Mouse (Mus musculus): Measurements from ENCODE around the gene Mfng. TPM values are rescaled to one million over a fixed set of nuclear protein-coding genes. Genes with fewer than 3 reads are reported as not detected.

The Mfng gene
- total RNA-seq, 2 experiments from 2014 or later = 10.0 to 13.6 TPM

- no peak for ATAC-seq (replicated peaks; ENCODE audit: poor library complexity)
These were observed 12.2 kb downstream of the Mfng start for GRCm38 (mm10) chr15:78761112-78761511.

GRCm38 (mm10) chr15:78758132-78758531 is 15.1 kb downstream of the Mfng start:
- no peak for ATAC-seq (replicated peaks; ENCODE audit: poor library complexity)

GRCm38 (mm10) chr15:78755966-78756725 is 17.1 kb downstream of the Mfng start:
- ATAC-seq (replicated peaks; ENCODE audit: poor library complexity) = no peak

GRCm38 (mm10) chr15:78755226-78755625 is 18.0 kb downstream of the Mfng start:
- ATAC-seq (replicated peaks; ENCODE audit: poor library complexity) = no peak

GRCm38 (mm10) chr15:78754144-78754543 is 19.1 kb downstream of the Mfng start:
- ATAC-seq (replicated peaks; ENCODE audit: poor library complexity) = peak; percentile 77

GRCm38 (mm10) chr15:78752991-78753390 is 20.3 kb downstream of the Mfng start:
- no peak for ATAC-seq (replicated peaks; ENCODE audit: poor library complexity)

GRCm38 (mm10) chr15:78750608-78751350 is 22.5 kb downstream of the Mfng start:
- ATAC-seq (replicated peaks; ENCODE audit: poor library complexity) = no peak

- ATAC-seq (replicated peaks; ENCODE audit: poor library complexity) = 0 out of 2 replicates have a peak, but pooled peaks have one; percentile 26
These were observed 23.4 kb downstream of the Mfng start for GRCm38 (mm10) chr15:78749855-78750254.

- ATAC-seq (replicated peaks; ENCODE audit: poor library complexity) = peak; percentile 88
These were observed 29.1 kb downstream of the Mfng start for GRCm38 (mm10) chr15:78744206-78744605.

GRCm38 (mm10) chr15:78742831-78743230 is 30.4 kb downstream of the Mfng start:
- no peak for ATAC-seq (replicated peaks; ENCODE audit: poor library complexity)

GRCm38 (mm10) chr15:78740662-78741061 is 32.6 kb downstream of the Mfng start:
- peak; percentile 52 for ATAC-seq (replicated peaks; ENCODE audit: poor library complexity)

- ATAC-seq (replicated peaks; ENCODE audit: poor library complexity) = no peak
These were observed 36.1 kb downstream of the Mfng start for GRCm38 (mm10) chr15:78737146-78737545.

GRCm38 (mm10) chr15:78736681-78737100 is 36.6 kb downstream of the Mfng start:
- ATAC-seq (replicated peaks; ENCODE audit: poor library complexity) = no peak

GRCm38 (mm10) chr15:78736181-78736579 is 37.1 kb downstream of the Mfng start:
- no peak for ATAC-seq (replicated peaks; ENCODE audit: poor library complexity)

- ATAC-seq (replicated peaks; ENCODE audit: poor library complexity) = no peak
These were observed 37.7 kb downstream of the Mfng start for GRCm38 (mm10) chr15:78735431-78736180.

- peak; percentile 52 for ATAC-seq (replicated peaks; ENCODE audit: poor library complexity)
These were observed 41.4 kb downstream of the Mfng start for GRCm38 (mm10) chr15:78731830-78732229.

GRCm38 (mm10) chr15:78730315-78731049 is 42.8 kb downstream of the Mfng start:
- ATAC-seq (replicated peaks; ENCODE audit: poor library complexity) = peak; percentile 74

- no peak for ATAC-seq (replicated peaks; ENCODE audit: poor library complexity)
These were observed 46.6 kb downstream of the Mfng start for GRCm38 (mm10) chr15:78726697-78727096.

GRCm38 (mm10) chr15:78720532-78720931 is 52.7 kb downstream of the Mfng start:
- ATAC-seq (replicated peaks; ENCODE audit: poor library complexity) = peak; percentile 89

- peak; percentile 51 for ATAC-seq (replicated peaks; ENCODE audit: poor library complexity)
These were observed 53.2 kb downstream of the Mfng start for GRCm38 (mm10) chr15:78720094-78720493.

- no peak; the same call in 1 of the 2 replicates for ATAC-seq (replicated peaks; ENCODE audit: poor library complexity)
These were observed 53.9 kb downstream of the Mfng start for GRCm38 (mm10) chr15:78719416-78719815.

All from megakaryocyte progenitor cell, adult 5-6 weeks (primary cell).